Mouse (Mus musculus) kidney, adult 2 months (tissue): ENCODE results near the gene Atg4a-ps.

Experiments used
- CTCF ChIP-seq: fragments of 200-500 bp; conservative IDR thresholded peaks from 2 replicates; pipeline ENCODE4 v1.5.1; 2011; ENCODE audit warnings: low read depth, mild to moderate bottlenecking, control low read depth, low read length, moderate library complexity, mixed read lengths; ENCODE audit not compliant: insufficient read depth, insufficient read length
- POLR2A ChIP-seq: fragments of 200-500 bp; IDR thresholded peaks from one replicate; pipeline ENCODE4 v1.6.1; 2011; ENCODE audit warnings: low read depth, low read length, control low read depth

DNA sequence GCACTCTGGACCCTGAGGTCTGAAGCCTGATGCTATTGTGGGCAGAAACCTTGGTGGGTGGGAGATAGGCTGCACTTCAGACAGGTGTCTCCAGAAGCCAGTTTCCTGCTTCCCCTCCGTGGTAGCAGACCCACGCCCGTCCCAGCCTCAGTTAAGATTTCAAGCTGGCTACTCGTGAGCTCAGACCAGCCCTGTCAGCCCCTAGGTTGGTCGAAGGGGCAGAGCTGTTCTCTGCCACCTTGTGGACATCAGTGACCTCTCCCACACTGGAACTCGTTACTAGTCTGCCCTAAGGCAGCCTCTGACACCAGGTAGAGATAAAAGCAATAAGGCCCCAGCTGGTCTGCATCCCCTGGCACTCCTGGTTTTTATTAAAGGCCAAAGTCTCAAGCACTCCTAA, 28.9 kb downstream of the Atg4a-ps start:
- TF ChIP-seq POLR2A (no peak), CTCF (no peak)
